Mouse (Mus musculus) small intestine, adult 2 months (tissue): Measurements from ENCODE around the gene Rbm15.

Experiments
- CTCF ChIP-seq: fragments of 200-500 bp; IDR thresholded peaks from 2 replicates; pipeline ENCODE4 v1.5.1; 2012; ENCODE audit warnings: low read depth, mild to moderate bottlenecking, control low read depth, inconsistent platforms, low read length, moderate library complexity, mixed read lengths; ENCODE audit not compliant: insufficient replicate concordance, insufficient read length; ENCODE audit errors: extremely low read depth
- POLR2A ChIP-seq: fragments of 200-500 bp; IDR thresholded peaks from 2 replicates; pipeline ENCODE4 v1.6.1; 2012; ENCODE audit warnings: low read depth, mild to moderate bottlenecking, control low read depth, inconsistent platforms, low read length, moderate library complexity

DNA sequence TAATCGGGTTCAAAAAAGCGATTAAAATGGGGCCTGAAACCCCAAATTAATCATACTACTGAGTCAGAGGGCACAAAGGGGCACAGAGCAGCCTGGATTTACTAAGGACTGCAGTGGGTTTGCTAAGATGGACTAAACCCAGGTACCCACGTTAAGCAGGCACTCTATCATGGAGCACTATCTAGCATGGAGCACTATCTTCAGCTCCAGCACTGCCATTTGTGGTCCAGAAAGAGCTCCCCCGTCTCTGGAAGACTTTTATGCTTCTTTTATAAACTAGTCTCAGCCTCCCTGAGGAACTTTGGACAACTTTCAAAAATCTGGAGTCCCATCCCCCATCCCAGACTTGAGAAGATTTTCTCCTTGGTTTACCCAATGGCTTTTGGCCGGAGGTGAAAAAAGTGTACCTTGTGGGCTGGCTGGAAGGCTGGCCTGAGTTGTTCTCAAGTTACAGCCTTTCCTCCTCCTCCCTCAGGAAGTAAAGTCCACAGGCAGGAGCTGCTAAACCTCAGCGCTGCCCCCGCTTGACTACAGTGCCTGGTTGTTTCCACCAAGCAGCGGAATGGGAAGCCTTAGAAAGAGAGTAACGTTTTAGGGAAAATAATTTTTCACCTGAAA lies 42.6 kb downstream of the Rbm15 start, which contains the start of gene Slc16a4:
- TF ChIP-seq POLR2A (no peak), CTCF (no peak)
